Mouse (Mus musculus) heart, adult 2 months (tissue): ENCODE results near the gene Kcnk13. TPM values are rescaled to one million over a fixed set of nuclear protein-coding genes. Genes with fewer than 3 reads are reported as not detected.
A peak's percentile ranks its signal among the peaks of the same experiment; 100 is the strongest.

ENCODE experiments used
- DNase-seq, 2 experiments: peaks; one replicate each; pipeline ENCODE4 v3.0.0; 2021
- H3K27ac ChIP-seq: fragments of 200-600 bp; 2 replicates; pipeline ENCODE4 v1.8.1; 2022
- H3K27me3 ChIP-seq: fragments of 200-500 bp; 2 replicates; pipeline ENCODE4 v1.6.1; 2012; ENCODE audit warnings: mild to moderate bottlenecking, low read length, inconsistent platforms, mixed read lengths; ENCODE audit not compliant: control insufficient read depth, insufficient read depth
- H3K36me3 ChIP-seq: fragments of 200-500 bp; 2 replicates; pipeline ENCODE4 v1.6.1; 2012; ENCODE audit warnings: low read length, inconsistent platforms; ENCODE audit not compliant: control insufficient read depth, insufficient read depth
- H3K4me1 ChIP-seq: fragments of 200-500 bp; 2 replicates; pipeline ENCODE4 v1.6.1; 2011; ENCODE audit warnings: low read length; ENCODE audit not compliant: control insufficient read depth, insufficient read depth
- H3K4me3 ChIP-seq: fragments of 200-600 bp; 2 replicates; pipeline ENCODE4 v1.8.1; 2022
- H3K79me2 ChIP-seq: fragments of 200-500 bp; replicated peaks from 2 replicates; pipeline ENCODE4 v1.6.1; 2012; ENCODE audit warnings: mild to moderate bottlenecking, inconsistent platforms, low read length, moderate library complexity, mixed read lengths; ENCODE audit not compliant: control insufficient read depth, insufficient read depth
- H3K9ac ChIP-seq: fragments of 200-500 bp; 2 replicates; pipeline ENCODE4 v1.6.1; 2012; ENCODE audit warnings: low read depth, mild to moderate bottlenecking, control low read depth, inconsistent platforms, low read length, mixed read lengths
- CTCF ChIP-seq: fragments of 200-600 bp; IDR thresholded peaks from 2 replicates; pipeline ENCODE4 v1.8.1; 2022; ENCODE audit warnings: antibody characterized with exemption, mild to moderate bottlenecking, moderate library complexity
- EP300 ChIP-seq: fragments of 200-500 bp; IDR thresholded peaks from 2 replicates; pipeline ENCODE4 v1.6.1; 2011; ENCODE audit warnings: low read depth, low read length, control low read depth; ENCODE audit not compliant: insufficient read depth
- POLR2A ChIP-seq: fragments of 200-500 bp; IDR thresholded peaks from 2 replicates; pipeline ENCODE4 v1.6.1; 2011; ENCODE audit warnings: mild to moderate bottlenecking, low read depth, low read length, control low read depth; ENCODE audit not compliant: insufficient read depth
- WGBS: fragments of 180-500 bp; shearing (Covaris S2); methylation state at CpG from one replicate; pipeline ENCODE4 v1.1.7; 2018; 5-methylcytosine and 5-hydroxymethylcytosine counted together
- intact Hi-C: fragments of 180-260 bp; cut with DNase I; formaldehyde crosslinking; loops from one replicate; pipeline ENCODE4 v1.15.1; 2025
- polyA plus RNA-seq: library from polyadenylated mRNA; depleted of rRNA; stranded (reverse); fragments of >200 nt; gene quantifications from 2 replicates; pipeline ENCODE4 v1.2.3, GENCODE M21; 2012
- total RNA-seq, 2 experiments: library from RNA; stranded (reverse); gene quantifications; 2 replicates each; pipeline ENCODE4 v1.2.3; 2021

The Kcnk13 gene
- total and polyA plus RNA-seq, 3 experiments: 0.31 to 0.39 (median 0.35) TPM

DNA sequence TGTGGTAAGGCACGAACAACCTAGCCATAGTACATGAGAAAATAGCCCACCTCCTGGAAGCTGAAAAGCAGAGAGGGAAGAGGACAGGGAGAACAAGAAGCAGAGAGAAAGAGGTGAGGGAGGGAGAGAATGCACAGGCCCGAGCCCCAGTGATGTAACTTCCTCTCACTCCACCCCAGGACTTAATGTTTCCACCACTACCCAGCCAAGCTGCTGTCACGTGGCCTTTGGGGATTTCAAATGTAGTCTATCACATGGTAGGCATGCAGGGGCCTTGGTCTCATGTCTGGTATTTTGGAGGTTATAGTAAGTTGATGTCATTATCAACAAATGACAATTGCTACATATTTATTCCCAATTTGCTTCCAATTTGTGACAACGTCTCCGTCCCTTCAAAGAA lies 89.3 kb downstream of the Kcnk13 start:
- no peak overlapping the region for H3K27ac ChIP-seq
- H3K27me3 ChIP-seq: no peaks in the 10 kb centered on the region
- no peak overlapping the region for H3K4me3 ChIP-seq
- no peaks in the 10 kb centered on the region for H3K4me1 ChIP-seq
- no peaks in the 10 kb centered on the region for H3K36me3 ChIP-seq
- no peak overlapping the region for H3K9ac ChIP-seq
- no peak for DNase-seq
- TF ChIP-seq CTCF (no peak), POLR2A (no peak), EP300 (no peak)
- 58% methylated on average over 5 of the region's 5 CpGs for WGBS
- intact Hi-C loops: no loop called here
- H3K79me2 ChIP-seq: no peaks in the 10 kb centered on the region

GRCm38 (mm10) chr12:100061071-100061470 lies 96.8 kb downstream of the Kcnk13 start:
- Histone ChIP-seq H3K9ac (no peak overlapping the region), H3K27ac (no peak overlapping the region), H3K4me1 (no peaks in the 10 kb centered on the region; the same call in 1 of the 2 replicates), H3K4me3 (no peak overlapping the region), H3K27me3 (no peaks in the 10 kb centered on the region), H3K79me2 (no peaks in the 10 kb centered on the region), H3K36me3 (no peaks in the 10 kb centered on the region)
- WGBS: 75% methylated on average over 10 of the region's 10 CpGs
- no peak for DNase-seq
- TF ChIP-seq POLR2A (no peak), EP300 (no peak), CTCF (no peak)
- intact Hi-C loops: no loop called here

GRCm38 (mm10) chr12:100061826-100062225 lies 97.5 kb downstream of the Kcnk13 start:
- TF ChIP-seq POLR2A: no peak
- TF ChIP-seq CTCF: no peak
- no peak for TF ChIP-seq EP300
- no peaks in the 10 kb centered on the region; the same call in 1 of the 2 replicates for H3K4me1 ChIP-seq
- intact Hi-C loops: no loop called here
- H3K27ac ChIP-seq: no peak overlapping the region
- no peak overlapping the region for H3K4me3 ChIP-seq
- peak in 1 of 2 experiments; percentile 23 for DNase-seq
- no peaks in the 10 kb centered on the region for H3K27me3 ChIP-seq
- H3K36me3 ChIP-seq: no peaks in the 10 kb centered on the region
- no peaks in the 10 kb centered on the region for H3K79me2 ChIP-seq
- no peak overlapping the region for H3K9ac ChIP-seq

DNA sequence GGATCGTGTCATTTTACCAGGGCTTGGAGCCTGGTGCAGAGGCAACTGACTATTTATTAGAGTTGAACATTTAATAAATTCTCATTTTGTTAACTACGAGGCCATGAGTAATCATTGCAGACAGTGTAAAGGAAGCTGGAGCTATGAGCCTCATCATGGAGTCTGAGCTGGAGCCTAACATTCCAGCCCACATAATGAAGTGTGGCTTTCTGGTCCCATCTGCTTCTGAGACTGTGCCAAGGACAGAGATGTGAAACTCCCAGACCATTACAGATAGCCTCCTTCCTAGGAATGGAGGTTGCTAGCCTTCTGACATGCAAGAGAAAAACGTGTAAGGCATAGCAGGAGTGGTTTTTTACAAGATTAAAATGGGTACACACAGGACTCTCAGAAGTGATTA lies 98.3 kb downstream of the Kcnk13 start:
- intact Hi-C loops: no loop called here
- H3K27me3 ChIP-seq: no peaks in the 10 kb centered on the region
- no peak overlapping the region for H3K9ac ChIP-seq
- 64% methylated on average over 3 of the region's 3 CpGs for WGBS
- no peak overlapping the region for H3K4me3 ChIP-seq
- DNase-seq: no peak
- H3K79me2 ChIP-seq: no peaks in the 10 kb centered on the region
- no peaks in the 10 kb centered on the region; the same call in 1 of the 2 replicates for H3K4me1 ChIP-seq
- no peak for TF ChIP-seq CTCF
- TF ChIP-seq EP300: no peak
- TF ChIP-seq POLR2A: no peak
- H3K36me3 ChIP-seq: no peaks in the 10 kb centered on the region
- no peak overlapping the region for H3K27ac ChIP-seq

- H3K27me3 ChIP-seq: no peaks in the 10 kb centered on the region
- WGBS: 60% methylated on average over 3 of the region's 3 CpGs
- TF ChIP-seq EP300: no peak
- no peak for TF ChIP-seq CTCF
- no peak for TF ChIP-seq POLR2A
- no peak overlapping the region for H3K27ac ChIP-seq
- no peak overlapping the region for H3K9ac ChIP-seq
- DNase-seq: no peak
- H3K79me2 ChIP-seq: no peaks in the 10 kb centered on the region
- intact Hi-C loops: no loop called here
- no peaks in the 10 kb centered on the region; the same call in 1 of the 2 replicates for H3K4me1 ChIP-seq
- no peaks in the 10 kb centered on the region for H3K36me3 ChIP-seq
- H3K4me3 ChIP-seq: no peak overlapping the region
Measured at GRCm38 (mm10) chr12:100065109-100065508, 100.8 kb downstream of the Kcnk13 start.

DNA sequence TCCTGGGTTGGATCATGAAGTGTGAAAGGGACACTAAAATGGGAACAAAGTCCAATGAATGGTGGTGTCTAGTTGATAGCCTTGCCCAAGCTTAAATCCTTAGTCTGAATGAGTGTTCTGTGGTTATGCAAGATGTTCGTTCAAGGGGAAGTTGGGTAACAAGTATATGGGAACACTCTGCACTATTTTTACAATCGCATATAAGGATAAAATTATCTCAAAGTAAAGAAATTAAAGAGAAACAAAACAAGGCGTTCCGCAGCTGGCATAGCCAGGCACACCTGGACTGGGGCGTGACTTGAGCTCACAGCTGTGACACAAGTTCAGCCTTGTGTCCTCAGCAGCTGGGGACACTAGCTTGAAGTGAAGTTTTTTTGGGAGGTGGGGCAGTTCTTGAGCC lies 103.2 kb downstream of the Kcnk13 start:
- intact Hi-C loops: no loop called here
- Histone ChIP-seq H3K36me3 (no peaks in the 10 kb centered on the region), H3K4me3 (no peak overlapping the region), H3K27me3 (no peaks in the 10 kb centered on the region), H3K27ac (no peak overlapping the region), H3K4me1 (peaks cover 1% of the 10 kb centered on the region; the same call in 1 of the 2 replicates), H3K9ac (no peak overlapping the region), H3K79me2 (no peaks in the 10 kb centered on the region)
- peak in 1 of 2 experiments; percentile 42 for DNase-seq
- 72% methylated on average over 5 of the region's 5 CpGs for WGBS
- TF ChIP-seq CTCF: no peak
- no peak for TF ChIP-seq EP300
- TF ChIP-seq POLR2A: no peak
